Mouse (Mus musculus) bone marrow, adult 2 months (tissue): Measurements from ENCODE around the gene Isca2.

Source experiments
- CTCF ChIP-seq: fragments of 200-500 bp; IDR thresholded peaks from 2 replicates; pipeline ENCODE4 v1.5.1; 2011; ENCODE audit warnings: low read length, control low read depth; ENCODE audit not compliant: control insufficient read depth, insufficient read depth
- POLR2A ChIP-seq: fragments of 200-500 bp; IDR thresholded peaks from 2 replicates; pipeline ENCODE4 v1.6.1; 2011; ENCODE audit warnings: low read depth, mild to moderate bottlenecking, control low read depth, low read length, borderline replicate concordance; ENCODE audit not compliant: control insufficient read depth

DNA sequence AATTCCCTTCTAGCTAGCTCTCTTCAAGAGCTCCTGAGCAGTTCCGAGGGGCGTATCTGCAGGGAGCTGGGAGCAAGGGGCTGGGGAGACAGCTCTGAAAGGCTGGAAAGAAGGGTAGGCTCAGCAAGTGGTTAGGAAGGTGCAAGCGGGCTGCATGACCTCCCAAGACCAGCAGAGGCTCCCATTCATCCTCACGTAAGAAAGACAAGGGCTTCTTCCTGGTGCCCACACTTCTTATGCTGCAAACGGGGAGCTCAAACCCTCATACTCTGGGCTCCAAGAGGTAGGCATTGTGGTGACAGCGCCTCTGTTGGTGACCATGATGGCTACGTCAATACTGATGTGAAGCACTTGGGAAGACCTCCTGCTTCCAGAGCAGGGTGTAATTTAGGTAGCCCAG lies 40.7 kb downstream of the Isca2 start:
- TF ChIP-seq POLR2A: no peak
- no peak for TF ChIP-seq CTCF
